Mouse (Mus musculus) lung, adult 2 months (tissue): Measurements from ENCODE around the gene Hip1r.

Experiments used
- CTCF ChIP-seq: fragments of 200-500 bp; IDR thresholded peaks from 2 replicates; pipeline ENCODE4 v1.5.1; 2011; ENCODE audit warnings: mild to moderate bottlenecking, low read length, control low read depth; ENCODE audit not compliant: insufficient read depth
- POLR2A ChIP-seq: fragments of 200-500 bp; IDR thresholded peaks from 2 replicates; pipeline ENCODE4 v1.6.1; 2011; ENCODE audit warnings: low read depth, mild to moderate bottlenecking, control low read depth, low read length, borderline replicate concordance; ENCODE audit errors: extremely low read depth

GRCm38 (mm10) chr5:124029220-124030035 is 56.0 kb downstream of the Hip1r start:
- TF ChIP-seq CTCF (no peak), POLR2A (no peak)
